Comparison of ENCODE assay signal across 8 mouse cellular contexts in the genomic region with DNA sequence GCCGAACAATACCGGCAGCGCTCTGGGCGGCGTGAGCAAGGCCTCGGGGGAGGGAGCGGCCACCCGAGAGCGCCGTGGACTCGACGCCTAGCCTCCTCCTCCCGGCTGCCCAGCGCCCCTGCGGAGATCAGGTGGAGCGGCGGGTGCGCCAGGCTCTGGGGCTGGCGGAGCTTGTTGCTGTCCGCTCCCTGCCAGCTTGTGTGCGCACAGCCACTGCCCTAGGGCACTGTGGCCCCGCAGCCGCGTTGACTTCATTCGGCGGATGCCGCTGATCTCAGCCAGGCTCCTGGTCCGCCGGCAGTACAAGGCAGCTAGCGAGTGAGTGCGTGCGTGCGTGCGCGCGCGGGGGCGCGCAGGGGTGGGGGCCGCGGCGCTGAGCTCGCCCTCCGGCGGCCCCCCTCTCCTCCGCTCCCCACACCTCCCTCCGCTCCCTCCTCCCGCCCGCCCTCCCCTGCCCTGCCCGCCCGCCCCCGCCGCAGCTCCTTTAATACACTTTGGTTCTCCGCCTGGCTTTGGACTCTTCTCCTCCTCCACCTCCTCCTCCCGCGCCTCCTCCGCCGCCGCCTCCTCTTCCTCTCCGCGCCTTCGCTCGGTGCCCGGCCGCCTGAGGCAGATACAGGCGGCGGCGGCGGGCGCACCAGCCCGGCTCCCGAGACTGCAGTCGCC. TPM values are rescaled to one million over a fixed set of nuclear protein-coding genes. Genes with fewer than 3 reads are reported as not detected.
DNase-seq lines count a peak whose midpoint lies in the region; TF ChIP-seq lines count a peak whose summit lies in the region.

Gene Zic2, plus strand, starts transcription at position 545 of the 666 bp plus-strand sequence.

- under 1% methylated on average over 56 of the region's 73 CpGs for WGBS in midbrain, embryonic 10.5 days

- peaks cover 22% of the 10 kb centered on the region for H3K36me3 ChIP-seq in midbrain, embryonic 10.5 days

- peaks cover 98% of the 10 kb centered on the region for H3K27me3 ChIP-seq in midbrain, embryonic 10.5 days (ENCODE audit: low read depth, poor library complexity, severe bottlenecking)

- intact Hi-C loops in left cerebral cortex, adult 2 months (cut with DNase I) = loop anchor here (5.0 kb wide), 1 partner anchor 248 kb away; no protein-coding TSS in a partner anchor

- TF ChIP-seq CTCF in left cerebral cortex, adult 2 months (IDR thresholded peaks at IDR 0.05) = no peak
- no peak for TF ChIP-seq CTCF in bone marrow macrophage, adult 2 months (IDR thresholded peaks at IDR 0.05; ENCODE audit: low read depth, low read length)
- TF ChIP-seq CTCF in embryonic fibroblast, embryonic 13.5 days (IDR thresholded peaks at IDR 0.05; ENCODE audit: borderline replicate concordance, insufficient read depth, low read length) = no peak
- TF ChIP-seq CTCF in layer of hippocampus, adult 2 months (conservative IDR thresholded peaks at IDR 0.05) = no peak

- H3K4me1 ChIP-seq in bone marrow macrophage, adult 2 months (ENCODE audit: control insufficient read depth, insufficient read depth, low read length) = peaks cover 2% of the 10 kb centered on the region; the same call in 1 of the 2 replicates
- H3K4me1 ChIP-seq in embryonic fibroblast, embryonic 13.5 days (ENCODE audit: control insufficient read depth, insufficient read depth, low read length) = 0 out of 2 replicates have a peak, but pooled peaks cover 3% of the 10 kb centered on the region
- peaks cover 70% of the 10 kb centered on the region for H3K4me1 ChIP-seq in midbrain, embryonic 10.5 days

- H3K4me3 ChIP-seq in left cerebral cortex, adult 2 months = peak within 1 kb of the TSS; percentile 52
- H3K4me3 ChIP-seq in bone marrow macrophage, adult 2 months (ENCODE audit: insufficient read depth, low read length) = peak within 1 kb of the TSS; percentile 47
- H3K4me3 ChIP-seq in embryonic fibroblast, embryonic 13.5 days (ENCODE audit: insufficient read depth, low read length) = peak within 1 kb of the TSS; percentile 22
- H3K4me3 ChIP-seq in layer of hippocampus, adult 2 months = peak within 1 kb of the TSS; percentile 60
- H3K4me3 ChIP-seq in midbrain, embryonic 10.5 days = peak within 1 kb of the TSS; percentile 82

- peak; percentile 38 to 58 for DNase-seq in left cerebral cortex, adult 2 months (ENCODE audit: extremely low spot score in 1 of 2, low spot score in 2 of 2)
- no peak for DNase-seq in left cerebral cortex, adult 9 months (ENCODE audit: low spot score in 2 of 2)
- peak; percentile 44 to 53 for DNase-seq in layer of hippocampus, adult 2 months (ENCODE audit: low spot score in 2 of 2)
- DNase-seq in midbrain, embryonic 10.5 days (ENCODE audit: low spot score) = peak; percentile 88
- no peak for DNase-seq in gastrocnemius, adult 18-20 months (ENCODE audit: low spot score)
- no peak for DNase-seq in thymus, adult 18-20 months

- no peak for TF ChIP-seq POLR2A in bone marrow macrophage, adult 2 months (IDR thresholded peaks at IDR 0.05; ENCODE audit: borderline replicate concordance, low read depth, low read length)
- TF ChIP-seq POLR2A in embryonic fibroblast, embryonic 13.5 days (IDR thresholded peaks at IDR 0.05; ENCODE audit: low read depth, low read length) = no peak

- H3K9me3 ChIP-seq in midbrain, embryonic 10.5 days (replicated peaks) = no peaks in the 10 kb centered on the region

- H3K27ac ChIP-seq in left cerebral cortex, adult 2 months = peak within 1 kb of the TSS; percentile 91
- H3K27ac ChIP-seq in bone marrow macrophage, adult 2 months (ENCODE audit: insufficient read depth, low read depth, low read length) = no peak within 1 kb of the TSS
- H3K27ac ChIP-seq in embryonic fibroblast, embryonic 13.5 days (ENCODE audit: insufficient read depth, low read length) = no peak within 1 kb of the TSS
- H3K27ac ChIP-seq in layer of hippocampus, adult 2 months = peak within 1 kb of the TSS; percentile 86
- peak within 1 kb of the TSS; percentile 97 for H3K27ac ChIP-seq in midbrain, embryonic 10.5 days (replicated peaks)

RNA-seq across cellular contexts. Expression of gene Zic2, which starts in this region (rescaled TPM):
- total RNA-seq in left cerebral cortex, adult 2 months (2021) = 10 to 100 TPM; 17.4 to 18.3 TPM
- polyA plus RNA-seq in bone marrow macrophage, adult 2 months (2012; ENCODE audit: insufficient read depth, insufficient read length, missing spikeins) = not detected in 2 replicates
- polyA plus RNA-seq in embryonic fibroblast, embryonic 13.5 days (2011; ENCODE audit: insufficient read length, low read depth, missing spikeins) = 0.60 and 2.8 TPM in 2 replicates
- 10 to 100 TPM; 17.7 to 21.9 TPM for total RNA-seq in layer of hippocampus, adult 2 months (2021)
- 5.7 and 6.4 TPM in 2 replicates for polyA plus RNA-seq in midbrain, embryonic 10.5 days (2016; fragmentation: Nextera tagmentation; extraction: Ambion mirVana)
- total RNA-seq in gastrocnemius, adult 18-20 months (2021) = not detected

Comparison
In these comparisons a context has a peak if more than half of its experiments do, and no peak if none do; other contexts are left out.
1. RNA of gene Zic2 (total RNA-seq): 17.7 to 21.9 TPM in layer of hippocampus, adult 2 months and 17.4 to 18.3 TPM in left cerebral cortex, adult 2 months; not detected in gastrocnemius, adult 18-20 months; every median in the first group is over 10 times any median in the second.
2. DNase-seq: peak in left cerebral cortex, adult 2 months (2 of 2), layer of hippocampus, adult 2 months (2 of 2) and midbrain, embryonic 10.5 days (single experiment); none in left cerebral cortex, adult 9 months (0 of 2), gastrocnemius, adult 18-20 months (single experiment) and thymus, adult 18-20 months (0 of 2).
3. H3K27ac ChIP-seq: peak in left cerebral cortex, adult 2 months (single experiment), layer of hippocampus, adult 2 months (single experiment) and midbrain, embryonic 10.5 days (single experiment); none in bone marrow macrophage, adult 2 months (single experiment) and embryonic fibroblast, embryonic 13.5 days (single experiment).
4. H3K4me3 ChIP-seq: peak in every context shown above with its lines; median percentile 82 in midbrain, embryonic 10.5 days; 60 in layer of hippocampus, adult 2 months; 52 in left cerebral cortex, adult 2 months; 47 in bone marrow macrophage, adult 2 months; 22 in embryonic fibroblast, embryonic 13.5 days.